Mouse (Mus musculus) MEL (cell line): Measurements from ENCODE around the gene Gm10118. TPM values are rescaled to one million over a fixed set of nuclear protein-coding genes. Genes with fewer than 3 reads are reported as not detected.

Experiments used
- DNase-seq: peaks from one replicate; pipeline ENCODE4 v3.0.0; 2011; ENCODE audit warnings: low read depth, low spot score
- H3K27ac ChIP-seq: 2 replicates; pipeline ENCODE4 v1.5.1; 2012; ENCODE audit warnings: low read depth, mild to moderate bottlenecking, control low read depth, low read length, moderate library complexity; ENCODE audit not compliant: control insufficient read depth
- H3K27me3 ChIP-seq, 2 experiments: fragments of 150-350 bp in 1 of 2; sonication (generic) in 1 of 2; 2 replicates each; pipeline ENCODE4 v1.6.1; 2012; ENCODE audit warnings: low read length in 2 of 2, mild to moderate bottlenecking in 2 of 2, improper control_type of control experiment in 1 of 2, moderate library complexity in 1 of 2; ENCODE audit not compliant: insufficient read depth in 2 of 2, control insufficient read depth in 1 of 2
- H3K36me3 ChIP-seq, 2 experiments: 2 replicates each; pipeline ENCODE4 v1.6.1; 2012 to 2014; ENCODE audit warnings: low read length in 2 of 2, improper control_type of control experiment in 1 of 2, inconsistent platforms in 1 of 2, mild to moderate bottlenecking in 1 of 2; ENCODE audit not compliant: insufficient read depth in 2 of 2, control insufficient read depth in 1 of 2
- H3K4me1 ChIP-seq, 2 experiments: fragments of 150-350 bp in 1 of 2; sonication (generic) in 1 of 2; 2 replicates each; pipeline ENCODE4 v1.6.1; 2012; ENCODE audit warnings: low read length in 2 of 2, improper control_type of control experiment in 1 of 2, mild to moderate bottlenecking in 1 of 2; ENCODE audit not compliant: insufficient read depth in 2 of 2, control insufficient read depth in 1 of 2
- H3K4me3 ChIP-seq, 2 experiments: fragments of 150-350 bp in 1 of 2; sonication (generic) in 1 of 2; 2 replicates each; pipeline ENCODE4 v1.5.1; 2012; ENCODE audit warnings: low read depth in 2 of 2, low read length in 2 of 2, mild to moderate bottlenecking in 2 of 2, moderate library complexity in 2 of 2, control low read depth in 1 of 2, improper control_type of control experiment in 1 of 2; ENCODE audit not compliant: control insufficient read depth in 1 of 2, insufficient read depth in 1 of 2
- H3K79me2 ChIP-seq: 2 replicates; pipeline ENCODE4 v1.6.1; 2012; ENCODE audit warnings: mild to moderate bottlenecking, low read length, moderate library complexity; ENCODE audit not compliant: control insufficient read depth, poor library complexity, insufficient read depth
- H3K9ac ChIP-seq: 2 replicates; pipeline ENCODE4 v1.6.1; 2012; ENCODE audit warnings: low read depth, mild to moderate bottlenecking, control low read depth, low read length, moderate library complexity; ENCODE audit not compliant: control insufficient read depth, poor library complexity, severe bottlenecking
- H3K9me3 ChIP-seq: fragments of 150-350 bp; sonication (generic); replicated peaks from 2 replicates; pipeline ENCODE4 v1.6.1; 2012; ENCODE audit warnings: mild to moderate bottlenecking, low read length, improper control_type of control experiment, moderate library complexity; ENCODE audit not compliant: insufficient read depth
- BHLHE40 ChIP-seq: IDR thresholded peaks from 2 replicates; pipeline ENCODE4 v1.6.1; 2012; ENCODE audit warnings: low read depth, mild to moderate bottlenecking, inconsistent platforms, low read length, improper control_type of control experiment, borderline replicate concordance
- CHD1 ChIP-seq: IDR thresholded peaks from 2 replicates; pipeline ENCODE4 v1.6.1; 2012; ENCODE audit warnings: low read depth, mild to moderate bottlenecking, inconsistent platforms, low read length, improper control_type of control experiment
- CHD2 ChIP-seq: IDR thresholded peaks from 2 replicates; pipeline ENCODE4 v1.6.1; 2011; ENCODE audit warnings: low read length, improper control_type of control experiment
- CTCF ChIP-seq, 3 experiments: IDR thresholded peaks in 2 of 3; conservative IDR thresholded peaks in 1 of 3; 2 replicates each; pipeline ENCODE4 v1.5.1; 2011 to 2012; ENCODE audit warnings: low read length in 3 of 3, low read depth in 2 of 3, mild to moderate bottlenecking in 2 of 3, improper control_type of control experiment in 1 of 3, inconsistent platforms in 1 of 3, mixed read lengths in 1 of 3, moderate library complexity in 1 of 3; ENCODE audit not compliant: control insufficient read depth in 1 of 3, insufficient read depth in 1 of 3, poor library complexity in 1 of 3, severe bottlenecking in 1 of 3
- E2F4 ChIP-seq: IDR thresholded peaks from 2 replicates; pipeline ENCODE4 v1.6.1; 2011; ENCODE audit warnings: low read depth, low read length, improper control_type of control experiment, borderline replicate concordance
- ELF1 ChIP-seq: IDR thresholded peaks from 2 replicates; pipeline ENCODE4 v1.6.1; 2014; ENCODE audit warnings: low read depth, mild to moderate bottlenecking, inconsistent platforms, low read length, improper control_type of control experiment, moderate library complexity
- EP300 ChIP-seq, 2 experiments: IDR thresholded peaks; 2 replicates each; pipeline ENCODE4 v1.6.1; 2011; ENCODE audit warnings: improper control_type of control experiment in 2 of 2, low read length in 2 of 2, low read depth in 1 of 2, mild to moderate bottlenecking in 1 of 2
- GABPA ChIP-seq: IDR thresholded peaks from 2 replicates; pipeline ENCODE4 v1.6.1; 2012; ENCODE audit warnings: low read depth, mild to moderate bottlenecking, inconsistent platforms, low read length, improper control_type of control experiment, moderate library complexity
- MAX ChIP-seq: IDR thresholded peaks from 2 replicates; pipeline ENCODE4 v1.6.1; 2011; ENCODE audit warnings: low read length, improper control_type of control experiment
- MAZ ChIP-seq: IDR thresholded peaks from 2 replicates; pipeline ENCODE4 v1.6.1; 2012; ENCODE audit warnings: low read depth, mild to moderate bottlenecking, inconsistent platforms, low read length, improper control_type of control experiment
- MYB ChIP-seq: IDR thresholded peaks from 2 replicates; pipeline ENCODE4 v1.6.1; 2011; ENCODE audit warnings: mild to moderate bottlenecking, low read depth, low read length, improper control_type of control experiment
- MYC ChIP-seq: IDR thresholded peaks from 2 replicates; pipeline ENCODE4 v1.6.1; 2011; ENCODE audit warnings: low read depth, mild to moderate bottlenecking, low read length, improper control_type of control experiment, moderate library complexity
- NELFE ChIP-seq: IDR thresholded peaks from 2 replicates; pipeline ENCODE4 v1.6.1; 2011; ENCODE audit warnings: low read depth, low read length, improper control_type of control experiment
- POLR2AphosphoS2 ChIP-seq: IDR thresholded peaks from 2 replicates; pipeline ENCODE4 v1.6.1; 2011; ENCODE audit warnings: low read length, improper control_type of control experiment
- POLR2AphosphoS5 ChIP-seq: IDR thresholded peaks from 2 replicates; pipeline ENCODE4 v1.6.1; 2012; ENCODE audit warnings: low read depth, borderline replicate concordance, mild to moderate bottlenecking, inconsistent platforms, low read length, moderate library complexity, mixed read lengths
- RAD21 ChIP-seq: IDR thresholded peaks from 2 replicates; pipeline ENCODE4 v1.6.1; 2011; ENCODE audit warnings: mild to moderate bottlenecking, low read depth, low read length, improper control_type of control experiment
- SIN3A ChIP-seq: IDR thresholded peaks from 2 replicates; pipeline ENCODE4 v1.6.1; 2012; ENCODE audit warnings: low read length, improper control_type of control experiment, inconsistent platforms
- TAL1 ChIP-seq: IDR thresholded peaks from 2 replicates; pipeline ENCODE4 v1.6.1; 2012; ENCODE audit warnings: mild to moderate bottlenecking, inconsistent platforms, low read length, moderate library complexity, mixed read lengths
- TBP ChIP-seq: IDR thresholded peaks from 2 replicates; pipeline ENCODE4 v1.8.0; 2011; ENCODE audit warnings: low read depth, low read length, improper control_type of control experiment
- TCF12 ChIP-seq: IDR thresholded peaks from 2 replicates; pipeline ENCODE4 v1.6.1; 2014; ENCODE audit warnings: low read depth, mild to moderate bottlenecking, inconsistent platforms, low read length, improper control_type of control experiment, moderate library complexity
- UBTF ChIP-seq: IDR thresholded peaks from 2 replicates; pipeline ENCODE4 v1.6.1; 2012; ENCODE audit warnings: low read depth, mild to moderate bottlenecking, inconsistent platforms, low read length, improper control_type of control experiment, moderate library complexity, borderline replicate concordance; ENCODE audit not compliant: insufficient read depth
- ZKSCAN1 ChIP-seq: IDR thresholded peaks from 2 replicates; pipeline ENCODE4 v1.6.1; 2012; ENCODE audit warnings: low read depth, mild to moderate bottlenecking, inconsistent platforms, low read length, improper control_type of control experiment, moderate library complexity
- ZNF384 ChIP-seq: IDR thresholded peaks from 2 replicates; pipeline ENCODE4 v1.6.1; 2012; ENCODE audit warnings: low read depth, mild to moderate bottlenecking, inconsistent platforms, low read length, improper control_type of control experiment
- polyA plus RNA-seq, 2 experiments: library from polyadenylated mRNA; stranded (reverse) in 1 of 2; unstranded in 1 of 2; fragments of >175 nt in 1 of 2; fragments of >200 nt in 1 of 2; gene quantifications; 2 replicates each; pipeline versions ENCODE4 v1.2.1 to v1.2.4; 2012; ENCODE audit warnings: low replicate concordance in 2 of 2, low read depth in 1 of 2; ENCODE audit not compliant: insufficient read length in 2 of 2, insufficient read depth in 1 of 2, missing spikeins in 1 of 2
- total RNA-seq: library from RNA; depleted of rRNA; stranded (reverse); fragments of 300-350 nt; gene quantifications from 2 replicates; pipeline ENCODE4 v1.2.3, GENCODE M21; 2012

The Gm10118 gene
- total and polyA plus RNA-seq, 3 experiments, result not detected

DNA sequence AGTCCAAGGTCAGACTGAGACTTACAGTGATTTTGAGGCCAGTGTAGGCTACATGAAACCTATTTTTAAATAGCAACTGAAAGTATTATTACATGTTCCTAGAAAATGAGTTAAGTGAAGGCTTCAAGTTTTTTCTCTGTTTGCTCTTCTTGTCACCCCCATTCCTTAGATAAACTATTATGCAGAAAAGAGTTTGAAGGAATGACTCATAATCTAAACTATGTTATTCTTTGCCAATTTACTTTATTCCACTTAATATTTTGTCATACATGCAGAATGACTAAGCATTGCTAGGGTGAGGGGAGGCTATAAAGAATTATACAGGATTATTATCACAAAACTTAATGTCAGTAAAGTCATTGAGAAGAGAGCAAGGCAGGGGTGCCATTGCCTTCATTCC, 18.4 kb downstream of the Gm10118 start:
- H3K36me3 ChIP-seq, result no peaks in the 10 kb centered on the region
- no peak for DNase-seq
- H3K27me3 ChIP-seq, result peaks cover 0 to 1% of the 10 kb centered on the region in 2 experiments; a peak in 1 of 4 replicates
- no peaks in the 10 kb centered on the region for H3K79me2 ChIP-seq
- H3K9me3 ChIP-seq, result no peaks in the 10 kb centered on the region
- H3K4me1 ChIP-seq, result no peaks in the 10 kb centered on the region
- no peak overlapping the region for H3K4me3 ChIP-seq
- TF ChIP-seq ZKSCAN1, result no peak
- no peak for TF ChIP-seq RAD21
- no peak for TF ChIP-seq ZNF384
- TF ChIP-seq CHD1, result no peak
- no peak for TF ChIP-seq ELF1
- no peak for TF ChIP-seq TCF12
- no peak for TF ChIP-seq TAL1
- TF ChIP-seq CTCF (IDR thresholded peaks at IDR 0.05 in 2 of 3, conservative IDR thresholded peaks at IDR 0.05 in 1 of 3; ENCODE audit: control insufficient read depth in 1 of 3, insufficient read depth in 1 of 3, low read depth in 2 of 3, low read length in 3 of 3, poor library complexity in 1 of 3, severe bottlenecking in 1 of 3), result no peak
- no peak for TF ChIP-seq SIN3A
- TF ChIP-seq UBTF, result no peak
- TF ChIP-seq NELFE, result no peak
- no peak for TF ChIP-seq POLR2AphosphoS5
- no peak for TF ChIP-seq E2F4
- no peak for TF ChIP-seq POLR2AphosphoS2
- H3K27ac ChIP-seq, result no peak overlapping the region
- no peak overlapping the region for H3K9ac ChIP-seq

DNA sequence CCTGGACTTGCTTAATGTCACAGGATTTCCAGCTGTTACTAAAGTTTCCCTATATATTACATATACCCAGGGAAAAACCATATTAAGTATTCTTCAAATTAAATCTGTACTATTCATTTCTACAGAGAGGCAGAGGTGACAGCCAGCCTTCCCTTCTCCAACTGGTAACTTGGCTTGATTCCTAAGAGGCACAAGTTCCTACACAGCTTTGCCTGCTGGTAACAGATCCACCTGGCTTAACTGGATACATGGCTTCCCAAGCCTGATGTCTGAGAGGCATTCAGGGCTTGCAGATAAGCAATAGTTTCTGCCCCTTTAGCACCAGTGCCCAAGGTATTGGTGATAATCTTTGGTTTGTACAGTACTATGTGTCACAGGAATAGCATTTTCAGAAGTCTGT, 27.3 kb downstream of the Gm10118 start:
- no peaks in the 10 kb centered on the region for H3K4me1 ChIP-seq
- no peak for TF ChIP-seq MYB
- TF ChIP-seq GABPA, result no peak
- TF ChIP-seq MYC, result no peak
- TF ChIP-seq MAX, result no peak
- TF ChIP-seq TBP, result no peak
- no peak for TF ChIP-seq CHD2
- no peak for TF ChIP-seq NELFE
- TF ChIP-seq UBTF, result no peak
- no peak for TF ChIP-seq TCF12
- no peak for TF ChIP-seq MAZ
- TF ChIP-seq CTCF (IDR thresholded peaks at IDR 0.05 in 2 of 3, conservative IDR thresholded peaks at IDR 0.05 in 1 of 3; ENCODE audit: control insufficient read depth in 1 of 3, insufficient read depth in 1 of 3, low read depth in 2 of 3, low read length in 3 of 3, poor library complexity in 1 of 3, severe bottlenecking in 1 of 3), result no peak
- no peak for TF ChIP-seq EP300 (IDR thresholded peaks at IDR 0.05; ENCODE audit: low read depth in 1 of 2, low read length in 2 of 2)
- no peak for TF ChIP-seq BHLHE40
- no peak for TF ChIP-seq TAL1
- no peak for TF ChIP-seq CHD1
- H3K9ac ChIP-seq, result no peak overlapping the region
- no peaks in the 10 kb centered on the region for H3K27me3 ChIP-seq
- no peaks in the 10 kb centered on the region for H3K36me3 ChIP-seq
- DNase-seq, result no peak
- H3K27ac ChIP-seq, result no peak overlapping the region
- H3K9me3 ChIP-seq, result no peaks in the 10 kb centered on the region
- no peaks in the 10 kb centered on the region for H3K79me2 ChIP-seq
- H3K4me3 ChIP-seq, result no peak overlapping the region
